Mouse (Mus musculus): Measurements from ENCODE around the gene Clasp1.

The Clasp1 gene

DNA sequence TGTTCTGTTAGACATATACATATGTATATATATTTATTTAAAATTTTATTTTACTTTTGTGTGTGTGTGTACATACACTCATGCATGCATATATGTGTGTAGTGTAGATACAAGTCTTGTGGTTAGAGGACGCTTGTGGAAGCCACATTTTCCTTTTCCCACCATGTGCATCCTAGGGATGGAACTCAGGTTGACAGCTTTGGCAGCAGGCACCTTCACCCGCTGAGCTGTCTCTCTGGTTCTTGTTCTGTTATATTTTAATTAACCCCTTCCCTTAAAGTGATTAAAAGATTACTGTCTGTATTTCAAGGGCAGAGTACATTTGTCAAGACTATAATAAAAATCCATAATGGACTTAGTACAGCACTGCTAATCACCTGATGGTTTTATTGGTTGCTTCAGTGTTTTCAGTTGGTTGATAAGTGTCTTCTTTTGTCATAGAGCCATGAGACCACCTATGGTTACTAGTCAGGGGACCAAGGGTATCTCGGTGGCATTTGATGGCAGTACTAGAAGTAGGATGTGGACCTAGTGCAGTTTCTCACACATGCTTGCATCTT is 62.1 kb downstream of the Clasp1 start:
- WGBS = 88% methylated on average over 3 of the region's 3 CpGs

DNA sequence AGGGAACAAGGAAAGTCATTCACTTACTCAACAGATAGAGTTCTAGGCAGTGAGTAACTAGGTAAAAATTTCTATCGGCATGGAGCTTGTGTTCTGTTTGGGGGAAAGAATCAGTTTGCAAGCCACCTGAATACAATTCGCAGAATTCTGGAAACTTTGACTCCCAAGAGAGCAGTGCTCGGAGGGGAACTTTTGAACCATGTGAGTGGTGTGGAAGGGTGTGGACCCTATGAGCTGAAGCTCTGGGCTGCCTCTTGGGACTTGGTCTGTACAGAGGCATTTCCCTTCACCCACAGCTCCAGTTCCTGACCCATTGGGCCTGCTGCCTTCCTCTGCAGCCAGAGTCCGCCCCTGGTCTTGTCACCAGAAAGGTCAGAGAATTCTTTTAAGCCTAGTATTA is 64.7 kb downstream of the Clasp1 start:
- WGBS = 84% methylated on average over 4 of the region's 4 CpGs

DNA sequence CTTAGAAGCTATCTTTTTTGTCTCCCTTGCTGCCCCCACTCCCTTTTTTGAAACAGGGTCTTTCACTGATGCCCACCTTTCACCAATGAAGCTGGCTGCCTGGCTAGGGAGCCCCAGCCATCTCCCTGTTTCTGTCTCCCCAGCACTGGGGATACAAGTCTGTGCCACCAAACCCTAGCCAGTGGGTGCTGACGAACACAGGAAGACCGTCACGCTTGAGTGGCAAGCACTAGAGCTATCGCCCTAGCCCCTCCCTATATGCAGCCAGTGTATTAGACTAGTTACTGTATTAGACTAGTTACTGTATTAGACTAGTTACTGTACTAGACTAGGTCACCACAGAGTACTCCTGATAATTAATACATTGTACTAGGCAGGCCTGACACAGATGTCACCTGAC is 66.0 kb downstream of the Clasp1 start:
- WGBS = 92% methylated on average over 4 of the region's 4 CpGs

DNA sequence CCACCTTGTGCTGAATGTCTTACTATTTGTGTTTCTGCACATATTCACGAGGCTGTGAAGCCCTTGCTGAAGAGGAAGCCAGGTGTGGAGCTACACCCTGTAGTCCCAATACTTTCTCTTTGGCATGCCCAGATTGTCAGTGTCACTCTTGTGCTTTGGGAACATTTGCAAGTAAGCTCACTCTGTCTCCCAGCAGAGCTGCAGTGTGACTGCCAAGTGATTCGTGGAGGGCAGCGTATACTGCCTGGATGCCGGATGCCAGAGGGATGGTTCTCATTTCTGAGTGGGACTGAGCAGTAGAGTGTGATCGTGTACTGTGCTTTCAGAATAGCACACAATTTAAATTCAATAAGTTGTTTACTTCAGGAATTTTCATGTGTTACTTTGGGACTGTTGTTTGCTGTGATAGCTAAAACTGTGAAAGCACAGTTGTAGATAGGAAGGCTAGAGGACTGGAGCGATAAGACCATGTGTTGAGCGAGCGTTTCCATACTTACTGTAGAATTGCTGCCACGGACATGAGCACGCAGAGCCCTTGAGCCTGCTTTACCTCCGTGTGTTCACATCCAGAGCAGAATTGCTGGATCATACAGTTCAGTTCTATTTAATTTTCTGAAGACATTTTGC is 68.5 kb downstream of the Clasp1 start:
- WGBS = 16% methylated on average over 11 of the region's 11 CpGs

DNA sequence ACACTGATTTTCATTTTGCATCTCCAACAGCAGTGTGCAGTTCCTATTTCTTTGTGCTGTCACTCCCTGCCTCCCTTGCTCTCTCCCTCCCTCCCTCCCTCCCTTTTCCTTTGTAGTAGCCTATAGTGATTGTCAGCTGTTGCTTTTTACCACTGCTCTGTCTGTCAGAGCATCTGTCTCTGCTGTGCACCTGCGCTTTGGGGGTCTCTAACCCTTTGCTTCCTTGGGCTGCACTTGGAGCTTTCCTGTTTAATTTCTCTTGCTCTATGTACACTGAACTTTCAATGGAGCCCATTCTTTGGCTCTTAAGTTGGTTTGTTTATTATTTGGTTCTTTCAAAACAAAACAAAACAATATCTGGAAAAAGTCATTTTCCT is 69.0 kb downstream of the Clasp1 start:
- 24% methylated on average over 1 of the region's 1 CpGs for WGBS

DNA sequence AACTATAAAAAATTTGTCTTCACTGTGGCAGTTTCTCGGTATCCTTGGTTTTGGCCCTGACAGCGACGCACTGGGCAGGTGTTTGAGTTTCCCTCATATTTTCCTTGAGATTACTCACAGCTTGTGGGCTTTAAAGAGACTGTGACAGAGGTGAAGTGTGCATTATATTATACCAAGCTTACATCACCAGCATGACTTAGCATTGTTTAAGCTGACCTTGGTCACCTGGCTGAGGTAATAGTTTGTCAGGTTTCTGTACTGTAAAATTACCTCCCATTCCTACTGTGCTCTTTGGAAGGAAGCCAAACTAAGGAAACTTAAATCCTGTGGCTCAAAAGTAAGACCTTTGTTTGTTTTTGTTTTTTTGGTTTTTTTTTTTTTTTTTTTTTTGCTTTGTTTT is 69.4 kb downstream of the Clasp1 start:
- WGBS = 29% methylated on average over 3 of the region's 3 CpGs

DNA sequence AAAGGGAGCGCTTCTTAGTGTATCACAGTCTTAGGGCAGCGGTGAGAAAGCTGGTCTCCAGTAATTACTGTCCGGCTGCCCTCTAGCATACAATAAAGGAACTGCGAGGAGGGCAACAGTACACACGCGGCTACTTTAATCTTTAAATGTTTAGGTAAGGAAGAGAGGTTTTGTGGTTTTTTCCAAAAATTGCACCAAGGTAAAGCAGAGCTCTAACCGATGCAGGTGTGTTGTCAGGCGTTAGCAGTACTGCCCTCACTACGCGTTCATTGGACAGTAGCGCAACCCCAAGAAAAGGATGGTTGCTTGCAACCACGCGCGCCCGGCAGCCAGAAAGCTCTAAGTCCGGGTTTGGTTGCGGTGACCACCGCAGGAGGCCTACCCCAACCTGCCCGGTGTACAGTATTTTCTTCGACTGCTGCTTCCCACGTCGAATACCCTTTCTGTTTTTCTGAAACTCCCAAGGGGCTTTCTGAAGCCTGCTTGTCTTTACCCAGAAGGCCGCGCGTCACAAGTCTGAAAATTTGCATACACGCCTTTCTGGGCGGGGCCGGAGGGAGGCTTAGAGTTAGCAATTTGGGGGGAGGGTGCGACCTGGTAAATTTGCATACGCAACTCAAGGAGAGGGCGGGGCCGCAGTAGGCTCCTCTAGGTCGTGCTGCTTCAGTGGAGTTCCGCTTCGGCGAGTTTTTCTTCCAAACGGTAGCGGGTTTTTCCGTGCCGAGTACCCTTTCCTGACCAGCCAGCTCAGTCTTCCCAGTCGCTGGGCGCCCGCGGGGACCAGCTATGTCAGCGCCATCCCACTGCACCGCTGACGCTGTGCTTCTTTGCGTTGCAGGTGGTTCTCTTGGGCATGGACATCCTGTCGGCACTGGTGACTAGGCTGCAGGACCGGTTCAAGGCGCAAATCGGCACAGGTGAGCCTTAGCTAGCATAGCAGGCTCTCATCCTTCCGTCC is 70.4 kb downstream of the Clasp1 start:
- 1% methylated on average over 53 of the region's 53 CpGs for WGBS

DNA sequence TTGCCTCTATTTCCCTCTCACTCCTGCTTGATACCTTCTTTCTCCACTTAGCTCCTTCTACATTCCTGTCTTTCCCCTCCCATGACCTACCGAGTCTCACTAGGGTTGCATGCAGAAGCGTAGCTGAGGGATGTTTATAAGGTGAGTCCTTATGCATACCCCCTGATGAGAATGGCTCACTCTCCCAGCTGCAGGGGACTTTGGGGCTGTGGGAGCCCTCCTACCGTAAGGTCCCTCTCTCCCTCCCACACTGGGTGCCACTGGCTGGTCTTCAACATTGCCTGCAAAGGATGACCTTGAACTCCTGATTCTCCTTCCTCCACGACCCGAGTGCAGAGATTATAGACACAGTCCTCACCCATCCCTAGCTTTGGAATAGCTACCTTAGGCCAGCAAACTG is 71.9 kb downstream of the Clasp1 start:
- 91% methylated on average over 5 of the region's 5 CpGs for WGBS

DNA sequence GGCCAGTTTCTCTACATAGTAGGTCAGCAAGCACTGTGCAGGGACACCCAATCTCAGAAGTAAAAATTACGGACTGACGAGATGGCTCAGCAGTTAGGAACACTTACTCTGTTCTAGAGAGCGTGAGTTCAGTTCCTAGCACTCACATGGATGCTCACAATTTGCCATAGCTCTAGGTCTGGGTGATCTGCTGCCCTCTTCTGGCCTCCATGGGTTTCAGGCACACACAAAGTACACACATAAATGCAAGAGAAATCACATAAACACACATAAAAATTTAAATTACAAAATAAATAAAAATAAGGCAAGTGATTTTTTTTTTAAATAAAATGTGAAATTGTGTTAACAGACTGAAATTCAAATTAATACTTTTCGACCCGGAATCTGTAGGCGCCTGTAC is 77.2 kb downstream of the Clasp1 start:
- 98% methylated on average over 6 of the region's 6 CpGs for WGBS

DNA sequence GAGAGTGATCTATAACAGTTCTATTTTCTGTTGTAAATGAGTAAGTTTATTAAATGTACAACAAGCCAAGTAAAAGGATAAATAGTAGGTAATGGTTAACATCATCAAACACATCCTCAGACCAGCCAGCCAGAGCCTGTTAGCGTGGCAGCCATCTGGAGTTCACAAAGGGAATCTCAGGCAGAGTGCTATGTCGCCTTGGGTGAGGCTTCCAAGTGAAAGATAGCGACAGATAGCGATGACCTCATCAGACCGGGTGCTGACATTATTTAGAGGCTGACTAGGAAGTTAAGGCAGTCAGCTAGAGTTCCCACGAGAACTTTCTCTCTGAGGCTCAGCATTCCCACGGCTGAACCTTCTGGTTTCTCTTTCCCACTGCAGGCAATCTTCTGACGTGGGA is 83.5 kb downstream of the Clasp1 start:
- 68% methylated on average over 8 of the region's 8 CpGs for WGBS

DNA sequence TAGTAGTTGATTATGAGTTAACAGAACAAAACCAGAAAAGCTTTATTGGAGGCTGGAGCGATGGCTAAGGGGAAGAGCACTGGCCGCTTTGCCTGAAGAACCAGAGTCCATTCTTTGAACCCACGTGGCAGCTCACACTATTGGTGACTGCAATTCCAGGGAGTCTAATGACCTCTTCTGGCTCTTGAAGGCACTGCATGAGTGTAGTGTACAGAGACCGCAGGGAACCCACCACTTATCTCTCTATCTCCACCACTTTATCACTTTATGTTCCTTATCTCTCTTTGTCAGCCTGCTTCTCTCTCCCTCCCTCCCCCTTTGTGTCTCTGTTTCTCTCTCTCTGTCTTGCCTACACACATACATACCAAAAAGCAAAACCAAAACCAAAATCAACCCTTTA is 88.1 kb downstream of the Clasp1 start:
- 35% methylated on average over 4 of the region's 4 CpGs for WGBS

DNA sequence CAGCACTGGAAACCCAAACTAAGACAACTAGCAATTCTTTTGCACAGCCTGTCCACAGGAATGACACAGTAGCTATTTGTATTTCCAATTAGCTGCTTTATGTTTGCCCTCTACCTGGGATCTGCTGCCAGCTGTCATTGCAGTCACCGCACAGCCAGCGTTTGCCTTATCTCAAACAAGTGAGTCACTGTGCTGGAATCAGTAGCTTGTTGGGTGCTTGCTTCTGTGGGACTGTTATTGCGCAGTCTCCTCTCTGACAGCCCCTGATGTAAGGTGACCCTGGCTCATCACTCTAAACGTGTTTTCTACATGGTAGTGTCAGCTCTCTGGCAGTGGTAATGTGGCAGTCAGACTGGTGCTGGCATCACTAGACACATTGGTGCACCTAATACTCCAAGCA is 90.4 kb downstream of the Clasp1 start:
- WGBS = 54% methylated on average over 4 of the region's 4 CpGs

DNA sequence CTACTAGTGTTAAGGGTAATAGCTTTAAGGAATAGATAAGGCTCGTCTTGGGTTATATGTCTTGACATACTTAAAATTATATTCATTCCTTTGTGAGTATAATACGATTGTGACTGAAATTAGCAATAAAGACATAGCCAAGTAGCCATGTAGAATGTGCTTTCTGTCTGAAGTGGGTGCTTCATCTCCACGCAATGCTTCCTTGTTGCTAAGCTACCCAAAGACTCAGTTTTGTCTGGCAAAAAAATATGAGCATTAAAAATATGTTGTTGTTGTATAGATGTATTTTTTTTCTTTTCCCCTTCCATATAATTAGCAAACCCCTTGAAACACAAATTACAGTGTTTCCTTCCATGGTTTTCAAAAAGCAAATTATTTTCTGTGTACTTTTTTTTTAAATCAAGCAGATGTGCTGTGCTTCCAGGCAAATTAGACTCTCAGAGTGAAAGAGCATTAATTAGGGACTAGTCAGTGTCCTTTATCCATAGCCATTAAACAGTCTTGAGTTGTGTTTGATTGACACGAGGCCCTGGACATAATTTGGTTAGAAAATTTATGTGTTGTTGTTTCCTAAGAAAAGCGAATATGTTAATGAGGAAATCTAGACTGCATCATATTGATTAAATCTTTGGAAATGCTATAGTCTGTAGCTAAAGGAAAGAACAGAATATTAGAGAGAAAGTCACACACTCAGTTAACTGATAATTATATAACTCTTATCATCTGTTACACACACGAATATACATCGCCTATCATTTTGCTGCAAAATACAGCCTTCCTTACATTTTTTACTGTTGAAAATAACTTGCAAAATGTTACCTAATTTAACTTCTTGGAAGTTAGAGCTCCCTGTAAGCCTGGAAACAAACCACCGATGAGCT is 91.9 kb downstream of the Clasp1 start:
- WGBS = 32% methylated on average over 8 of the region's 8 CpGs

DNA sequence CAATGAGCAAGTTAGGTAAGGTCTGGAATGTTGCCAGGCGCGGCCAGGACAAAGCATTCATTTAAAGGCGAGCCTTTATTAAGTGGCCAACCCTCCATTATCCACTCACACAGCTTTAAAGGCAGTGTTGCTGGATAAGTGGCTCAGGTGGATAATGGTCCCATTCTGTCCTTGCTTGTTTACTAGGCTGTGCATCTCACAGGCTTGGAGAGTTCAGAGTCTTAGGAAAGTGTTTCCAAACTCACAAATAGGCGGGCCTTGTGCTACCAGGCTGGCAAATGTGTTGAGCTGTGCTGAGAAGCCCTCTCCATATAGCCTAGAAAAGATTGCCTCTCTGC is 92.5 kb downstream of the Clasp1 start:
- WGBS = 25% methylated on average over 4 of the region's 4 CpGs

DNA sequence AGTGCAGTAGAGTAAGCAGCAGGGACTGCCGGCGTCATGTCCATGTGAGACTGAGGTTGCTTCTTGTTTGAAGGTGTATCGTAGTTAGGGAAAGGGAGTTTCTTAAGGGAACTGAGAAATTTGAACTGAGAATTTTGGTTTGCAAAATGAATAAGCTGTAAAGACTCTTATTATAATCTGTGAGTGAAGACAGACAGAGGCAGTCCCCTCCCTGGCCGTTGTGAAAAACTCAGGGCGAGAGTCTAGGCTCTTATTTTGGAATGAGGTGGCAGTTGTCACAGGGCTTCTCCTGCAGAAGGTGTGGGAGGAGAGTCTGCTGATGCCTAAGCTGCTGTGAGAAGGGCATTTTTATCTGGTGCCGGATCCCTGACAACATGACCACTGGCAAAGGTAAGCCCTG is 92.8 kb downstream of the Clasp1 start:
- 26% methylated on average over 6 of the region's 6 CpGs for WGBS

DNA sequence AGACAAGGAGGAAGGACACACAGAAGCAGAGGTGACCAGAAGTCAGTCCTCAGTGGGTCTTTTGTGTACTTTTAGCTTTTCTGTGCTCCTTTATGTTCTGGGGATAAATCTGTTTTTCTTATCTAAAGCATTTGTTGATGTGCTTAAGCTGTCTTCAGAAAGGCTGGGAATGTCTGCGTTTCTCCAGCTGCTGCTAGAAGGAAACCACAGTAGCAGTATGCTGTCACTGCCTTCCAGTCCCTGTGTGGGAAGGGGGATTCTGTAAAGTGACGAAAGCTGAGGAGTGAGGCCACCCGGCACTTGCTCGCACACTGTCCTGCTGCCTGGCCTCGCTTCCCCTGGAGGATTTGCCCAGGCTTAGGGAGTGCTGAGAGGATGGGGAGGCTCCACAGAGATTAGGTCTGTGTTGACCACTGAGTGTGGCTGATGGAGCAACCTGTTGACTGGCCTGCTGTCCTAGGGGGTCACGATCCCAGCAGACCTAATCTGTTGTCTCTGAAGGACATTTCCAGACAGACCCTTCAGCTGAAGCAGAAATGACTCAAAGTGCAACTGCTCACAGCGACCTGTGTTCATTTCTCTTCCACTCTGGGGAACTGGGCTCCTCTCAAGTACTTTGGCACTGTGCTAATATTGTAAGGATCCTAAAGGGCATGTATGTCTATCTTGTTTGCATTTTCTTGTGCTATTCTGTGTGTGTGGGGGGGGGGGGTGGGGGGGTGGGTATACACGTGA is 93.6 kb downstream of the Clasp1 start:
- 50% methylated on average over 8 of the region's 8 CpGs for WGBS

DNA sequence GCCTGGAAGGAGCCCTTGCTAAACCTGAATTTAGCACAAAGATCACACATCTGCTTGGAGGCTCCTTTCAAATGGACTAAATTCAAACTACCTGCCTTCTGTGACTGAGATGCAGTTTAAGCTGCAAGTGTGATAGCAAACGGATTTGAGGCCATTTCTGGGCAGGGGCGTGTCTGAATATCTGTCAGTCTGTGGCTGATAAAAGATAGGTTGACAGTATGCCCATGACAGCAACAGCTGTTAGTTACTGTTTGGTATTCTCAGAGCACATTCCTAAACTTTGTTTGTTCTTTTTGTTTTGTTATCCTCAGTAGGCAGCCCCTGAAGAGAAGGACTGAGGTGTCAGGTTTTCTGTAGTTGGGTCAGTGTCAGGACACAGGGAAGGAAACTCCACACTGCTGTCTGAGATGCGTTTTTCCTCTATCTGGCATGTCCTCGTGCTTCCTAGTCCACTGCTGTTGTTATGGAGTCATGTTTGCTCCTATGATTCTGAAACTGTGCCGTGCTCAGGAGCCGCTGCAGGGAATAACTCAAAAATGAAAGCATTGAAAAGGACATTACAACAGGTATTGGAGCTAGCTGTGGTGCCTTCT is 94.7 kb downstream of the Clasp1 start:
- 66% methylated on average over 6 of the region's 6 CpGs for WGBS

DNA sequence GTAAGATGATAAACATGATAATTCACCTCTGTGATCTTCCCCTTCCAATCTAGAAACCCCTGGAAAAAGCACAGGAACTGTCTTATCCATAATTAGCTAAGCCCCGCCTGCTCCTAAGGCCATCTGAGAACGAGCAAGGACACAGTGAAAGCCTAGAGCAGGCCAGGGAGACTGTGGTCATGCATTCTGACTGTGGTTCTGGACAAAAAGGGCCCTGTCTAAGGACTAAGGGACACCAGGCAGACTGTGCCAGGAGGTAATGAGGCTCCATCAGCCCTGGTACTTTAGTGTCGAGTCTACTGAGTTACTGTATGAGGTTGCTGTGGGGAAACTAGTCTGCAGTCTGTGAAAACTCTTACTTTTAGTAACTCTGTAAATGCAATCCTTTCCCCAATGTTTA is 96.7 kb downstream of the Clasp1 start:
- WGBS = 48% methylated on average over 3 of the region's 3 CpGs

DNA sequence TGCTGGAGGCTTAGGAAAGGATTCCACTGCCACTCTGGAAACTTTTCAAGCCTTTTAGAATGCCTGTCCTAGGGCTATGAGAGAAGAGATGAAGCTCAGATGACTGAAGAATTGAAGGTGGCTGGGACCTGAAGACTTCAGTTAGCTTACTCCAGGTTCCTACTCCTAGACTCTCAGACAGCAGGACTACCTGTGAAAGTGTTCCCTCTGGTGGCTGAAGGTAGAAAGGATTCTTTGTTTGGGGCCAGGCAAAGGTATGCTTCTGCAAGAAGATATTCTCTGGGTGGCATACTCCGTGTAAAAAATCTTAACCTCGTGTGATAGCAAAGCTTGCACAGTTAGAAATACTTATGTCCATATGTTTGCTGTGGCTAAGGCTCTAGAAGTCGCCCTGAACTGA is 104.0 kb downstream of the Clasp1 start:
- 67% methylated on average over 3 of the region's 3 CpGs for WGBS

DNA sequence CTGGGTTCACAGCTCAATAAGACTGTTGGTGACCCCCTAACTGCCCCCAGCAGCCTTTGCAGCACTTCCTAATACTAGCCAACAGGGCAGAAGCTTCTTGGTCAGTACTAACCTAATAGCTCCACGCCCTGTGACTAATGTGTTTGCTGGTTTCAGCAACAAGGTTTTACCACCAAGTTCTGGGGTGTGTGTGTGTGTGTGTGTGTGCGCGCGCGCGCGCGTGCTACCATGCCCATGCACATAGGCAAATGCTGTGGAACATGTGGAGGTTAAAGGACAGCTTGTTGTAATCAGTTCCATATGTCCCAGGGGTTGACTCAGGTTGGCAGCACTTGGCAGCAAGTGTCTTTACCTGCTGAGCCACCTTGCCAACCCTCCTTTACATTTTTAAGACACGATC is 105.7 kb downstream of the Clasp1 start:
- WGBS = 94% methylated on average over 9 of the region's 9 CpGs

DNA sequence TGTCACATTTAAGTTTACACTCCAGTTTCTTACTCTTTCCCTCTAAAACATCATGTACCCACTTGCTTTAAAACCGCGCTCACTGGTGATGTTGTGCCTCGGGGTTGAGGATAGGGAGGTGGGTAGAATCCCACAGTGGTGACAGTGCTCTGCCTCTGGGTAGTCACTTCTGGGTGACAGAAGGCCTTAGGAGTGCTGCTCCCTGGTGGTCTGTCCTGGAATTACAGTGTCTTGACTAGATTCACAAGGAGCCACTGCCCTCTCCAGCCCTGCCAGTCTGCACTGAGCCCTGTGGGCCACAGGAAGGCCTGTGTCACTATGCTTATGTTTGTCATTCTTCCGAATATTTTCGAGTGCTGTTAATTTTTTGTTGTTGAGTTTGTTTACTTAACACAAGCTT is 109.5 kb downstream of the Clasp1 start:
- WGBS = 71% methylated on average over 5 of the region's 5 CpGs

Data from cerebral cortex, adult 2 months (tissue).